Mouse (Mus musculus) heart, adult 9 months (tissue): Measurements from ENCODE around the gene Card11.

Experiments
- DNase-seq, 2 experiments: peaks; one replicate each; pipeline ENCODE4 v3.0.0; 2022; ENCODE audit warnings: low spot score in 2 of 2

Gene Card11

DNA sequence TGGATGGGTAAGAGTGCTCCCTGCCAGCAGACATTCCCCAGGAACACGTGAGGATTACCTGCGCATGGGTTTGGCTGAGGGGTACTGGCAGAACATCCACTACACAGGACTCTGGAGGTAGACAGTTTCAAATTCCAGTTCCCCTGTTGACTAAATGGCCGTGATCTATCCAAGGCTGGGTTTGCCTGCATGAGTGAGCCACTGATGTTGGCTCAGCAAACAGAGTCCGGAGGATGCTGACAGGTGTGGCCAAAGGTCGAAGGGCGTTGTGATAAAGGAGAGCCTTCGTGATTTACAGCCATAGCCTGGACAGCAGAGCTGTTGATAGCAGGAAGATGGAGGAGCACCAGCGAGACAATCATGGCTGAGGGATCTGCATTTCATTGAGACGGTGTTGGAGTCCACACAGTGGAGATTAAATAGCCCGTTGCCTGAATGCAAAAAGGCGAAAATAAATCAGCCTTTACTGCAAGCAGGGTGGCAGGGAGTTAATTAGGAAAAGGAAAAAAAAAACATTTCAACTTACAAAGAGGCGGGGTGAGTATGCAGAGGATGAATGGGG is 147.9 kb downstream of the Card11 start:
- no peak for DNase-seq

DNA sequence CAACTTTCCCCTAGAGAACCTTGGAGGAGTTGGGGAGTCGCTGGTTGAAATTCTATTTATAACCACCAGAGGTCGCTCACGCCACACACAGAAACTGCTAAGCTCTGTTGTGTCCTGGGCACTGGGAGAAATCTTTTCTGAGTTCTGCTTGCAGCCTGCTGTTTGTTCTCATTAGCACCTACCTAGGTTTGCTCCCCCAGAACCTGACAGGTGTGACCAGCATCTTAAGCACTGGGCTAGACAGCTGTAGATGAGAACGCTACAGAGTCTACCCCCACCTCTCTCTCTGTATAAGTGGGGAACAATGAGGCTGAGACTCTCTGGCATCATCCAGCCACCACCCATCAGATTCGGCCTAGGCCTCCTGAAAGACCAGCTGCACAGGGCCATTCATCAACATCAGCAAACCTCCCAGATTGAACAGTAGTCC is 153.1 kb downstream of the Card11 start:
- no peak for DNase-seq

DNA sequence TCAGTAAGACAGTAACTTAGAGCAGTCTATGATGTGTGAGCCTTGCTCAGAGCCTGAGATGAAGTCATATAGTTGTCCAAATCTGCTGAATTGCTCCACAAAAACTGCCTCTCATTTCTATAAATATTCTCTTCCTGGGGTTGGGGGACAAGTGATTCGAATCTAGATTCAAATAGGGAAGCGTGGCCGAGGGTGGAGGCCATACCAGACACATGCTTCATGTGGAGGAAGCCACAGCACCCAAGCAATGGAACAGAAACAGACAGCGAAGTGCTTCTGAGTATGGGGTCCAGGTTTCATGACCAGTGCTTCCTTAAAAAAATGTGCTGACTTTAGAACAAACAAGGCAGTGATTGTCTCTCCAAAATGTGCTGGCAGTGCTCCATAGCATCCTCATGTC is 158.4 kb downstream of the Card11 start:
- peak in 1 of 2 experiments; percentile 50 for DNase-seq

DNA sequence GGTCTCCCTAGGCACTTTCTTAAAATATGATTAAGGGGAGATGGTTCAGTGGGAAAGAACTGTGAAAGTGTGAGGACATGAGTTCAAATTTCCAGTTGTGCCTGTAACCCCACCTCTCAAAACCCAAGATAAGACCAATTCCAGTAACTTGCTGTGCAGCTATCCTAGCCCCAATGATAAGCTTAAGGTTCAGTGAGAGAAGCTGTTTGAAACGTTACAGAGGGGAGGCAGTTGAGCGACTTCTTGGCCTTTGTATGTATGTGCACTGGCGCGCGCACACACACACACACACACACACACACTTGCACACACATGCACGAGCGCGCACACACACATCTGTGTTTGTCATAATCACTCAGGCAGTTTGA is 169.3 kb downstream of the Card11 start:
- no peak for DNase-seq

DNA sequence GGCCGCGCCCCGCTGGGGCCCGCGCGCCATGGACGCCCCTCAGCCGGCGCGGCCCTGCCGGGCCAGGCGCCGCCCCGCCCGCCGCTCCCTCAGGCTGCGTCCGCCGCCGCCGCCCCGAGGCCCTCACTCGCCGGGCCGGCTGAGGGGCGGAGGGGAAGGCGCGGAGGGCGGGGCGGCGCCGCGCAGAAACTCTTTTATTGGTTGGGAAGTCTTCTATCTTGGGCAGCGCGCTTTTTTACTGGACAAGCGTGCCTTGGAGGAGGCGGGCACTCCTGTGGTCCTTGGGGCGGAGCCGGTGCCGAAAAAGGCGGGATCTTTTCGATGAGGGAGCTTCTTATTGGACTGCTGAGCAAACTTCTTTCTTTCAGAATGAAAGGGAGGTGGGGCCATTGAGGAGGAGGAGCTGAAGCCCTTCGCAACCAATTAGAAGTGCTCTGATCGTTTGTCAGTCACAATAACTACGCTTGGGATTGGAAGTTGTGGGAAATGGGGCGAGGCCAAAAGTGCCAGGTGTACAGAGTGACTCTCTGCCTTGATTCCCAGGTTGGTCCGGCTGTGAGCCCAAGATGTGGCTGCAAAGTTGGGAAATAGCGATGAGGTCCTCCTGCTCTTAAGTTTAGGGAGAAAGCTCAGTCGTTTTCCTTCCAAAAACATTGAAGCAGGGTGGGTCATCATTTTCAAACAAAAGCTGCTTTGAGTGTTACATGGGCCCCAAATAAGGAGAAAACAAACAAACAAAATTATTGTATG is 169.9 kb downstream of the Card11 start, which contains the start of gene Gna12:
Gna12 (minus strand) TSS at position 118 of the 750 bp plus-strand sequence.
- peak; percentile 98 to 99 for DNase-seq

DNA sequence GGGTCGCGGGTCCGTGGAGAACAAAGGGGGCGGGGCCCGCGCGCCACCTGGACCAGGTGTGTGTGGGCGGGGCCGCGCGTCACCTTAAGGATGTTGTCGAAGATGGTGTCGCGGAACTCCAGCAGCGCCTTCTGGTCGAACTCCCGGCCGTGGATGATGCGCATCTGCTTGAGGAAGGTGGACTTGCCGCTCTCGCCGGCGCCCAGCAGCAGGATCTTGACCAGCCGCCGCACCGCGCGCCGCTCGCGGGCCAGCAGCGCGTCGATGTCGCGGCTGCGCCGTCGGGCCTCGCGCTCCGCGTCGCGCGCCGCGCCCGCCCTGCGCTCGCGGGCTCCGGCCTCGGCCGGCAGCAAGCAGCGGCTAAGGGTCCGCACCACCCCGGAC is 170.5 kb downstream of the Card11 start:
- DNase-seq: peak in 1 of 2 experiments; percentile 38

DNA sequence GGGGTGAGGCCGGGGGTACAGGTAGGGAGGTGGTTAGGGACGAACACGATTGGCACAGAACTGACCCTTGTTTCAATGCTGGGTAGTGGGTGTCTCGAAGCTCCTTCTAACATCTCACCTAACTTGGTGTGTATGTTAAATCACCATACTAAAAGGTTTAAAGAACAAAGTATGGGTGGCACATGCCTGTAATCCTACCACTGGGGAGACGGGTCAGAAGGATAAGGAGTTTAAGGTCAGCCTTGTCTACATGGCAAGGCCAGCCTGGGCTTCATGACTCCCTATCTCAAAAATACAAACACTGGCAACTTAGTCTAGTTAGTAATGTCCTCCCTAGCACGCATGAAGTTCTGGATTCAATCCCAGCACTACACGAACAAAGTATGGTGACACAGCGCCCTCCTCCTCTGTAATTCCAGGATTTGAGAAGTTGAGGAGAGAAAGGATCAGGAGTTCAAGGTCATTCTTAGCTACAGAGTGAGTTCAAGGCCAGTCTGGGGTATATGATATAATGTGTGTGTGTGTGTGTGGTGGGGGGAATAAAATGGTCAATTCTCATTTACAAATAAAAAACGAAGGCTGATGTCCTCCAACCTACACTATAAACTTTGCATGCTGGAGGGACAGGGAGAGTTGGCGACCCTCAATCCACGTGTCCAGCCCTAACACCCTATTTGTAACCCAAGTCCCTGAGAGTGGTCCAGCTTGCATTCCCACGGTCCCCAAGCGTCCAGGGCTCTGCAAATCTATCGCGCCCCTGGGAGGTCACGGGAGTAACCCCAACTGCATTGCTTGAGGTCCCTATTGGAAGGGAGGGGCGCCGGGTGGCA is 171.1 kb downstream of the Card11 start:
- peak in 1 of 2 experiments; percentile 63 for DNase-seq

DNA sequence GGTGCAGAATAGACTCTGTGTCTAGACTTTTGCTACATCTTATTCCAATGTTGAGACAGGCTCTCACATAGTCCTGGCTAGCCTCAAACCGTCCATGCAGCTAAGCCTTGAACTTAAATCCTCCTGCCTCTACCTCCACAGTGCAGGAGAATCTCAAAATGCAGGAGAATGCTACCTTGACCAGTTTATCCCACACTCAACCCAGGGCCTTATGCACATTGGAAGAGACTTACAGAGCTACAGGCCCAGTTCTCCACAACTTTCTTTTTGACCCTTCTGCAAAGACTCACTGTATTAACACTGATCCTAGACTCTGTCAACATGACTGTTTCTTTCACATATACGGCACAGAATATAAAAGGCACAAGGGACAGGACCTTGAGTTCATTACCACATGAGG is 172.0 kb downstream of the Card11 start:
- no peak for DNase-seq

DNA sequence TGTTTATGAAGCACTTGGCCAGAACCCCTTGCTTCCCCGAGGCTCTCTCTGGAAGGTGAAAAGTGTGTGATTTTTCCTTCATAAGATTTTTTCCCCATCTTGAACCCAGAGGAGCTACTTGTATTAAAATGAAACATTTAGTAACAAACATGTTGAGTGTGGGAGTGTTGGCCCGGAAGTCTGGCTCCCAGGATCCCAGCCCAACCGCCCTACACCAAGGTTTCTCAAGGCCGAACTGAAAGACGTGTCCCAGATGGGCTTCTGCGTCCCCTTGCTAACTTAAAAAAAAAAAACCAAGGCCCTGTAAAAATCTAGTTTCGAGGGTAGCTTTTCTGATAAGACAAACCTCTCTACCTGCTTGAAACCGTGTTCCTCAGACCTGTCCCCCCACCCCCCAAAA is 172.5 kb downstream of the Card11 start:
- peak; percentile 49 to 52 for DNase-seq

DNA sequence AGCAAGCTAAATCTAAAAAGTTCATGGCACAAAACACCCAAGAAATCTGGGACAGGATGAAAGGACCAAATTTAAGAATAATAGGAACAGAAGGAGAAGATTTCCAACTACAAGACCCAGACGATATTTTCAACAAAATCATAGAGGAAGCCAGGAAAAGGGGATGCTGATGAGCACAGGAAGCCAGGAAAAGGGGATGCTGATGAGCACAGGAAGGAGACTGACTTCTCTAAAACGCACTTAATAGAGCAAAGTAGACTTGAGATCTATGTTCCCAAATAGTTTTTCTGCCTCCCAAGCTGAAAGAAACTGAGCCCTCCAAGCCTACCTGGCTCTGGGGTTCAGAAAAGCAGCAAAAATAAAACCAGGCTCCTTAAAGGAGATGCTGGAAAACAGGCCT is 173.0 kb downstream of the Card11 start:
- DNase-seq: no peak

DNA sequence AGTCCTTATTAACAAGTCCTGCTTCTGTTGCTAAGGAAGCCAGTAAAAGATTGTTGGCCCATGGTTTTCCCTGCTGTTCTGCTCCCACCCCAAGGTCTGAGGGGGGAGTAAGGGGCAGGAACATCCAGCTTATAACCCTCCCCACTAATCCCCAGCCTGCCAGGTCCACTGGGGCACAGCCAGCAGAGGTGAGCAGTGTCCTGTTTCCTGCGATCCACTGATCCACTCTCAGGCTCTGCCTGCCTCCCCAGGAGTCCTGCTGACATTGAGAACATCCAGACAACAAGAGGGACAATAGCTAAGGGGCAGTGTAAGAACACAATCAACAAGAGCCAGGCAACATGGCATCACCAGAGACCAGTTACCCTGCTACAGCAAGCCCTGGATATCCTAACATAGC is 173.6 kb downstream of the Card11 start:
- DNase-seq: no peak

DNA sequence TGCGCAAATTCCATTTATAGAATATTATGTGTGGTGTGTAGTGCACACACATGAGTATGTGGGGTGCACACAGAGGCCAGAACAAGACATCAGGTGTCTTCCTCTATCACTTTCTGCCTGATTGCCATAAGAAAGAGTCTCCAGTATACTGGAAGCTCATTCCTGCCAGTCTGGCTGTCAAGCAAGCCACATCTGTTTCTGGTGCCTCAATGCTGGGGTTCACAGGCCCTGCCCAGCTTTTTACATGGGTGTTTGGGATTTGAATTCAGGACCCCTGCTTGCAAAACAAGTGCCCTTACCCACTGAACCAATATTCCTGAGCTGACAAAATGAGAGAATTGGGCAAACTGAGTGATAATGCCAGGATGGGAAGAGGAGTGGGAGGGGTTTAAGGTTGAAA is 174.3 kb downstream of the Card11 start:
- DNase-seq: no peak

DNA sequence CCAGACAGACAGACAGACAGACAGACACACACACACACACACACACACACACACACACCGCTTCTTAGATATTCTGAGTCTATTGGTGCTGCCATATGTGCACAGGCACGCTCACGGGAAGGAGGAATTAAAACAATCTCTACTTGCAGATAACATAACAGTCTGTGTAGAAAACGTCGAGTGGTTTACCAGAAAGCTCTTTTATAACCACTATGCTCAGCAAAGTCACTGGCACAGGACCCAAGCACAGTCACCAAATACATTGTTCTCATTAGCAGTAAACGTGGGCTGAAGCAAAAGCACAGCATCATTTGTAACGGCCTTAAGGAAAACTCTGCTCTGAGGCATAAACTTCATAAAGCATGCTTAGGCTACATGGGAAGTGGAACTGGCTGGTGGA is 176.3 kb downstream of the Card11 start:
- no peak for DNase-seq

DNA sequence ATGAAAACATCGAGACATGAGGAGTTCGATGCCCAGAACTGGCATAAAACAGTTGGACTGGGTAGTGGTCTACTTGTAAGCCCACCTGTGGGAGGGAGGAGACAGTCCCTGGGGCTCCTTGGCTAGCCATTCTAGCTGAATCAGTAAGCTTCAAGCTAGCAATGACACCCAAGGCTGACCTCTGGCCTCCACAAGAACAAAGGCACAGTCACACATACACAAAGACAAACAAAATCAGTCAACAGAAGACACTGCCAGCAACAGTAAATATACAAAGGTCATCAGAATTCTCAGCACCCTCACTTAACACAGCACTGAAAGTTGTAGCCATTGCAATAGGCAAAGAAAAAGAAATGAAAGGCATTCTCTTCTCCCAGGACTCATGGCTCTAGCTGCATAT is 177.0 kb downstream of the Card11 start:
- DNase-seq: no peak
